Mouse (Mus musculus): ENCODE results near the gene Slc25a26.

Gene Slc25a26

GRCm38 (mm10) chr6:94499897-94500623, at the start of gene Slc25a26:
Gene Slc25a26 (plus strand): TSS chr6:94500331.
- peak; percentile 87 for DNase-seq

- DNase-seq = no peak
Measured at GRCm38 (mm10) chr6:94464037-94464891, 35.9 kb upstream of the Slc25a26 start.

GRCm38 (mm10) chr6:94466508-94467205, 33.5 kb upstream of the Slc25a26 start:
- peak; percentile 15 for DNase-seq

DNA sequence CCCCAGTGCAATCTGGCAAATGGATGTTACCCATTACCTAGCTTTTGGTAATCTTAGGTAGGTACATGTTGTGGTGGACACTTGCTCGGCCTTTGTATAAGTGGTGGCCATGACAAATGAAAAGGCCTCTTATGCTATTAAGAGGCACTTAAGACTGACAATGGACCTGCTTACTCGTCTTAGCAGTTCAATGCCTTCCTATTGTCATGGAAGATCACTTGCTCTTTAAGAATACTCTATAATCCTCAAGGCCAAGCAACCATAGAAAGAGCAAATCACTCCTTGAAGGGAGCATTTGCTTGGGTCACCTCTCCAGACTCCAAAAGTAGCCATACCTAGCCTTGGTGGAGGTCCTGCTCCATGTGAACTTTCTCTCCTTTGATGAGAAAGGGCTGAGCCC, 7.4 kb upstream of the Slc25a26 start:
- no peak for DNase-seq

DNA sequence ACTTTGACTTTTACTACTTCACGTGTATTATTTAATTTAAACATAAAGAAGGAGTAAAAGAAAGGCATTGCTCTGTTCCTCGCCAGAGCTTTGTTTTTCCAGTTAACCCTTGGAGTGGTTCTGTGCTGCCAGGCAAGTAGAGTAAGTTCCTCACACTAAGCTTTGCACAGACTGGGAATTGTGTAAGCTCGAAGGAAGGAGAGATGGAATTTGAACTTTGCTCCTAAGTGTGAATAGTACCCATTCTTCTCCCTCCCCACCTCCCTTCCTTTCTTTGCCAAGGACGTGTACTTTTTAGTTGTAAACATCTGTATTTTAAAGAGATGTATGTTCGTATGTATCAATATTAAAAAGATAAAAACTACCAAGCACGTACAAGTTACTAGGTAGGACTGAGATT, 3.8 kb downstream of the Slc25a26 start:
- no peak for DNase-seq

DNA sequence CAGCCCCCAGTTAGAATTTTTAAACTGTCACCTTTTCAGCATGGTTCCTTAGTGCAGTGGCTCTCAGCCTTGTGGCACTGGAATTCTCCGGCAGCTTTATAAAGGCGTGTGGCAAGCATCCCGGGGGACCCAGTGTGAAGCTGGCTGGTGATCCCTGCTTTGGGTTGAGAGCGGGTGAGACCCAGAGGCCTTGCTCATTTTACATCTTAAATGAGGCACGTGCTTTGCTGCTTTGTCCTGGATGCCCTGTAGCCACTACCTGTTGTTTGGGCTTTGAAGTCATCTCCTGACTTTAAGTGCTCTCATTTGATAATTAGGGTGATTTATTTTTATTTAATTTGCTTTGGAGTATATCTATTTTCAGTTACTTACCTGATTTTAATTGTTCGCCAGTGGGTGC, 7.8 kb downstream of the Slc25a26 start:
- DNase-seq = no peak

DNA sequence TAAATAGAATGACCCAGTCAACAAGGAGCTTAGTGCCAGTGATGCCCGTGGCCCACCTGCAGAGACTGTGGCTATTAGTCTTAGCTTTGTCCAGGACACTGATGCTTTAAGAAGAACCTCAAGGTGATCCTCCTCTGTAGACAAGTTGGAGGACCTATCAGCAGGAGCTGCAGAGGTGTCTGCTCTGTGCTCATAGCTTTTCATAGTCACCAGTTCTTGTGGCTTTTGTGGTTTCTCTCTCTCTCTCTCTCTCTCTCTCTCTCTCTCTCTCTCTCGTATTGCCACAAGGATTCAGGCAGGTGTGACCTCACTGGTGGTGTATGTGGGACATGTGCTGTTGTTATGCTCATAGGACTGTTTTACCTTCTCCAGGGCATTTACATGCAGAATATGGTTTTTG, 8.7 kb downstream of the Slc25a26 start:
- DNase-seq = no peak

DNA sequence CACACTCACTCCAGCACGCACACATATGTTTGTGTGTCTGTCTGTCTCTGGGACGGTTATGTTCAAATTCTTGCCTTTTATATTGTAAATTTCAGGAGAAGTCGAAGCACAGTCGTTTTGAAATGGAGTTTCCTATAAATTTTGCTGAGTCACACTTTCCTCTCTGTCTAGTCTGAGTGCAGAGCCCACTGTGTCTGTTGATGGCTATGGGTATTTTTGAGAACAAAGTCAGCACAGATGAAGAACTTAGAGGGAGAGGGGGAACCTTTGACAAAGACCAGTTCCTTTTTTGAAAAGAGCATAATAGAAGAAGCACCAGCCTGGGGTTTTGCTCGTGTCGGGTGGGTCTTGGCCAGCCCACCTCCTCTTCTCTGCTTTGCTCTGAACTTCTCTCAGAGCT, 9.1 kb downstream of the Slc25a26 start:
- peak; percentile 27 for DNase-seq

- no peak for DNase-seq
Measured at GRCm38 (mm10) chr6:94518171-94518570, 18.0 kb downstream of the Slc25a26 start.

DNA sequence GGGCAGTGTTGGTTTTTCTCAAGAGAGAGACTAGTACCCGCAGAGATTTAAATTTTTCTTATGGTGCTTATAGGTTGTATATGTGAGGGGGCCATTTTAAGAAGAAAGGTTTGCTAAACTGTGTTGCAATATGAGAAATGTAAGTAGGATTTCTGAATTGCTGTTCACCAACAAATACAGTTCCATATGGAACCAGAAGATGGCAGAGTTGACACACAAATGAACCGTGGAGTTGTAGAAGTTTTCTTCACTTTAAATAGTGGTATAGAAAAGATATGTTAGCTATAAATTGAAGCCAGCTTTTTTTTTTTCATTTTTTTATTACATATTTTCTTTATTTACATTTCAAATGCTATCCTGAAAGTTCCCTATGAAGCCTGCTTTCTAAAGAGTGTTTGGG, 24.2 kb downstream of the Slc25a26 start:
- DNase-seq = peak; percentile 22

DNA sequence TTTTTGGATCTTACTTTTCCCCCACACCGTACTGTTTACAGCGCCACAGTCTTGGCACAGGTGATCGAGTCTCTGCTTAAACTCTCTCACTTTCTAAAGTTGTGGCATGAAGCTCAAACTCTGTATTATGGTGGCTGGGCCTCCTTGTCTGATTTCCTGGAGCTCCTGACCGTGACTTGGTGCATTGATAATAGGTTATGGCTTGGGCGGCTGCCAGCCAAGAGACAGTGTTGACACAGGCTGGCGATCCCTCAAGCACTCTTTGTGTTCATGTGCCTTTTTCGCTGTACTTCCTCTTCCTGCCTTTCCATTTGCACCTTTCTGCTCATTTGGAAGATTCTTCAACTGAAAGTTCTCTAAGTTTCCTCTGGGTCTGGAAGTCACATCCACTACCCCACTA, 30.6 kb downstream of the Slc25a26 start:
- no peak for DNase-seq

DNA sequence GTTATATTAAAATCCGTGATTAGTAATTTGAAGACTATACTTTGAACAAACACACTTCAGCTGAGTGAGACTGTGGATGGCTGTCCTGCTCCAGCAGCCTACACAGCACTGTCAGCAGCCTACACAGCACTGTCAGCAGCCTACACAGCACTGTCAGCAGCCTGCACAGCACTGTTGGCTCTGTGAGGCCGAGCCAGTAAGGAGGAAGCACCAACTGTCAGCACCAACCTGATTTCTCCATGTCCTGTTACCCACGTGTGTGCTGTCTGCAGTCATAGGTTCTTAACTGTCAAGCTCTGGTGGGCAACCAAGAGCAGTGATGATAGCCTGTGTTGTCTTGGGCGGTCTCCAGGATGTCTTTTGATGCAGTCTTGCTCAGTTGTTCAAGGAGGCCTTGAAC, 32.0 kb downstream of the Slc25a26 start:
- DNase-seq = no peak

DNA sequence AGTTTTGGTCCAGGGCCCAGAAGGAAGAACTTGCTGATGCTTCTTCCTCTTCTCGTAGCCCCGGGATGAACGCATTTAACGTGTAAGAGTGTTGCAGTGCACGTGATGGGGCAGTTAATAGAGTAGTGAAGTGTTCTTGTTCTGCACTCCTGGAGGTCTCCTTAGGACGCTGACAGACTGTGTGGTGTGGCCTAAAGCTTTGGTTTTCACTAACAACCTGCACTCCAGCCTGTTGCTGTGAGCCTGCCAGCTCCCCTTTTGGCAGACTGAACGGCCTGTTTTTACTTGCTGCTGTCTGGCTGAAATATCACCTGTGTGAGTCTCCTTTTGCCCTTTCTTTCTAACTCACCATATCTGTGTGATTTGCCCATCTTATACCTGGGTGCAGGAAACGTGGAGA, 36.3 kb downstream of the Slc25a26 start:
- DNase-seq = no peak

DNA sequence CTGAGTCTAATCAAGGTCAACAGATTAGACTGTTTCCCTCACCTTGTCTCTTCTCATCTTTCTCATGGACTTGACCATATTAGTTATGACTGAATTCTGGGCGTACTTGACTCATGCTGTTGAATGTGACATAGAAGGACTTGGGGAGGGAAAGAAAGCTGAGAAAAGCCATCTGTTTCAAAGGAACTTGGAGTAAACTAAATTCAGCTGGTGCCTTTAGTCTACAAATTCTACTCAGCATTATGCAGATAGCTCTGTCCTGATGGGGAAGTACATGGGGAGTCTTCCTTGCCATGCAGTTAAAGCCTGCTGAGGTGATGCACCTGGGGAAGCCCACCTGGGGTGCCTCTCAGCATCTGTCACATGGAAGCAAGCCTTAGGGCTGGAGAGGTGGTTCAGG, 37.5 kb downstream of the Slc25a26 start:
- DNase-seq = no peak

GRCm38 (mm10) chr6:94540090-94540489, 40.0 kb downstream of the Slc25a26 start:
- no peak for DNase-seq

DNA sequence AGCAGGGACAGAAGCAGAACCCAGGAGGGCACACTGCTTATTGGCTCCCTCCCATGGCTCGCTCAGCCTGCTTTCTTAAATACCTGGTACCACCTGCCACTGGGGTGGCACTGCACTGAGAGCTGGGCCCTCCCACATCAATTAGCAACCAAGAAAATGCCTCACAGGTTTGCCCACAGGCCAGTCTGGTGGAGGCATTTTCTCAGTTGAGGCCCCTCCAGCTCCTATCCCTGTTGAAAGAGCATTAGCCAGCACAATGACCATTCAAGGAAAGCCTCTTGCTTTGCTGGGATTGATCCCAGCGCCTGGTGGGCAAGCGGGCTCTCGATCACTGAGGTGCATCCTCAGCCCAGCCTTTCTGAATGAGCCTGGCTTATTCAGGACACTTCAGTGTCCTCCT, 40.5 kb downstream of the Slc25a26 start:
- no peak for DNase-seq

DNA sequence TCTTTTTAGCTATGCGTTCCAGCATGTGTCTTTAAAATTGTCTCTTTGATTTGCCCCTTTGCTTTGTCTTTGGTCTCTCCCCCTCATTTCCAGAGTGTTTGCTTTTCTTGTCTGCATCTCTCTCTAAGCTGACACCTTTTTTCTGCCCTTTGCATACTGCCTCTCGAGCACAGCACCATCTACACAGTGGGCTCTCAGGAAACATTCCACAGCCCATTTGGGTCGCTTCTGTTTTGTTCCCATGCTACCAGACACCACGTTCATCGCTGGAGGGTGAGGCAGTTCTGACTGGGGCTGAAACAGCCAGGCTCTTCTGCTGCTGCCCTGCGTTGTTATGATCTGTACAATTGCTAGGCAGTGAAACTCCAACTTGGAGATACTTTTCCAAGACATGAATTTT, 41.0 kb downstream of the Slc25a26 start:
- no peak for DNase-seq

GRCm38 (mm10) chr6:94541854-94542253, 41.7 kb downstream of the Slc25a26 start:
- DNase-seq = no peak

- DNase-seq = peak; percentile 44
Measured at GRCm38 (mm10) chr6:94543902-94544840, 44.0 kb downstream of the Slc25a26 start.

DNA sequence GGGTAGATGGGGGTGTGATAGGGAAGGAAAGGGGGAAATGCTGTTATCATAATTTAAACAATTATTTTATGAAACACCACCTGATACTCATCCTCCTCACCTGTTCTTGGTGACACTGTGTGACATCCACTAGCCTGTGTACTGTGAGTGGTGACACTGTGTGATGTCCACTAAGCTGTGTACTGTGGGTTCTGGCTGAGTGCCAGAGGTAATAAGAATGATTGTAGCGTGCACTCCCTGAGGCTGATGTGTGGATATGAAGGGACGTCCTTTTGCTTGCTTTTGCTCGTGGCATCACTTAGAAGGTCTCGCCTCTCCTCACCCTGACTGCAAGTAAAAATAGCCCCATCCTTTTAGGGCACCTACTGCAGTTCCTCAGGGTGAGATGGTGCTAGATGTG, 47.1 kb downstream of the Slc25a26 start:
- DNase-seq = no peak

- no peak for DNase-seq
Measured at GRCm38 (mm10) chr6:94550298-94550697, 50.2 kb downstream of the Slc25a26 start.

- DNase-seq = no peak
Measured at GRCm38 (mm10) chr6:94550851-94551250, 50.7 kb downstream of the Slc25a26 start.

GRCm38 (mm10) chr6:94553085-94553484, 53.0 kb downstream of the Slc25a26 start:
- no peak for DNase-seq
